Mouse (Mus musculus): Measurements from ENCODE around the gene Kcnv2.

The Kcnv2 gene

DNA sequence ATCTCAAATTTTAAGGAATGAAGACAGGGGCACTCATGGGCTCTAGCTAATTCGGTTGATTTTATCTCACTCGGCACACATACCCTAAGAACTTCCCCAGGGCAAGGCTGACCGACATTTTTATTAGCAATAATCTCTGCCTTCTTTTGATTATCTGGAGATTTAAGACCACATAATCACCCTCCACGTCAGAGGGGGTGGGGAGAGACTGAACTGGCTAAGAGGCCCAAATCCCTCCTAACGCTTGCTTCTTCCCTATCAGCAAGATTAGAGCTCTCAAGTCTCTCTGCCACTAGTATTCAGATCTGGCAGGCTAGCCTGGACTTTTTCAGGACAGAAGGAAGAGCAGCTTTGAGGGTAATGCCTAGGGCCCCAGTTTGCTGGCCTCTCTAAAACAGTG, at the start of gene Kcnv2:
Gene Kcnv2, plus strand, starts transcription at position 308 of the 400 bp plus-strand sequence.
- DNase-seq (ENCODE audit: low spot score in 2 of 2) = no peak

DNA sequence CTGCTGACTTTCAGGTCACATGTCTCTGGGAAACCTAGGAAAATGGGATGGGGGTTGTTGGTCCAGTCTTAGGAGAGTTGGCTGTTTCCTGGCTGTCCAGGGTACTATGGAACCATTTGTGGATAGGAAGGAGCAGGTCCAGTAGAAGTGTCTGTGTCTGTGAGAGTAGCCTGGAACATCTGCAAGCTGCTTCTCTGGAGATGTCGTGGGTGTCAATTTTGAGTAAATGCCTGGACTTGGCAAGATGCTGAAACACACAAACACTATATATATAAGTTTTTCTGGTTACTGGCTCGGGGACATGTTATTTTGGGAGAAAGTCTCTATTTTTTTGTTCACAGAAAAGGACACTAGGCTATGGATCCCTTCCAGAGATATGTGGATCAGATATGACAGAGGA, 49.0 kb upstream of the Kcnv2 start:
- no peak for DNase-seq (ENCODE audit: low spot score in 2 of 2)

DNA sequence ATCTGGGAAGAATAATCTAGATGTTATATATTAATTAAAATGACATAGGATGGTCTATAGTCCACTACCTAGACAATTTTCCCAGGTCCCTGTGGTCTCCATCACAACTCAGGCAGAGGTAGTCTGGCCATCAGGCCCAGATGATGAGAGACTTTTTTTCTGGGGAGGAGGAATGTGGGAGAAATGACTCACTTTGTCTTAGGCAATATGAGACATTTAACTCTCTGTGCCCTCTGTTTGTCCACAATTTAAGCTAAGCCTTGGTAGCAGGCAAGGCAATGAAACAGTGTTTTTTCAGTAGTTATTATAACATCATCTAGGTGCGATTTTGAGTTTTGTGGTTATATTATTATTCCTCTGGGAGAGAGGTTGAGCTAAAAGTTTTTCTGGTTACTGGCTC, 48.0 kb upstream of the Kcnv2 start:
- DNase-seq (ENCODE audit: low spot score in 2 of 2) = no peak

- DNase-seq (ENCODE audit: low spot score in 2 of 2) = no peak
Measured at GRCm38 (mm10) chr19:27279174-27279573, 43.2 kb upstream of the Kcnv2 start.

DNA sequence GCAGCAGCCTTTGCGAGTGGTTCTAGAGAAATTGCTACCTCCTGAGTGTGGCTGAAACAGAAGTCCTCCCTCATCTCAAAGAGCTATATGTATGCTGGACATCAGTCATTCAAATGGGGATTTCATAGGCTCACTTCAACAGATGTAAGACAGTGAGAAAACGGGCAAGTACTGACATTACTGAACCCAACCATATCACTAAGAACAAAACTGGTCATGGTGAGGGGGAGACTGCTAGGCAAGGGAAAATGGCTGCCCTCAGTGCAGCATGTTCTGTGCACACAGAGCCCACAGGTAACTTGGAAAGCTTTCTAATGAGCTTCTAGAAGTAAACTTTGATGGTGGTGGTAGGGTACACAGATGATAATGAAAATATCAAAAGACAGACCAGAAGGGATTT, 12.3 kb upstream of the Kcnv2 start:
- DNase-seq (ENCODE audit: low spot score in 2 of 2) = no peak

GRCm38 (mm10) chr19:27311311-27311710, 11.1 kb upstream of the Kcnv2 start:
- DNase-seq (ENCODE audit: low spot score in 2 of 2) = no peak

GRCm38 (mm10) chr19:27312266-27313079, 9.9 kb upstream of the Kcnv2 start:
- DNase-seq (ENCODE audit: low spot score in 2 of 2) = no peak

- DNase-seq (ENCODE audit: low spot score in 2 of 2) = no peak
Measured at GRCm38 (mm10) chr19:27313080-27313413, 9.3 kb upstream of the Kcnv2 start.

DNA sequence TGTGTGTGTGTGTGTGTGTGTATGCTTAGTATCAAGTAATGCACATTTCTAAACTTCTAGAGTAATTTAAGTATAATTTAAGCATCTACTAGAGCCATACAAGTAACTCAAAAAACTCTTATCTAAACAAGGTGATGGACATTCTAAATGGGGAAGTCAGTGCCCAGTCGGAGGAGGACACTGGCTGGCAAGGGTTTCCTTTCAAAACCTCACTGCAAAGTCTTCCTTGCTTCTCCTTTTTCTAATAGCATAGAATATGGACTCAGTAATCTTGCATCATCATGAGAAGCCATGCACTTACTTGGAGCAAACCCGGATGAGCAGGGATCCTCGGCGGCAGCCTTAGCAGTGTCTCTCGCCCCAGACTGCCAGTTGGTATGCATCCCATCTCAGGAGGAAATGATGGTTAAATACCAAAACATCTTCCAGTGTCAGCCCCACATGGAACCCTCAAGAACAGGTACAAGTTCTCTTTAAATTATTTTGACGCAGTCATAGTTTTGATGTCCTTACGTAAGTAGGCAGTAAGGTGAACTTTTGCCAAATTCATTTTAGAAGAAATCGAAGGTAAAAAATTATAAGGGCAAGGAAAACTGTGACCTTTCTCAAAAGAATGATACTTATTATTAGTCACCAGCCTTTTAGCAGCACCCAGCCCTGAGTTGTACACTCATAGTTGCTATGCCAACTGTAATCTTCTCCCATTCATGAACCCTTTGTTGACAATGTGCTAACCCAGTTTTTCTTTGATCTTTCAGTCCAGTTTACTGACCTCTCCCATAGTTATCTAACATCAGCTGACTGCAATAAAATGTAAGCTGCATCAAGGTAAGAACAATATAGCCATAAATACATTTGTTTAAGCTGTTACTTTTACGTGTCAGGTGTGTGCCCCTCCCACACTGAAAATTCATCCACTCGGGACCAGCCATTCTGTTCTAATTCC, 5.8 kb upstream of the Kcnv2 start:
- DNase-seq (ENCODE audit: low spot score in 2 of 2) = no peak

- no peak for DNase-seq (ENCODE audit: low spot score in 2 of 2)
Measured at GRCm38 (mm10) chr19:27317337-27317736, 5.1 kb upstream of the Kcnv2 start.

DNA sequence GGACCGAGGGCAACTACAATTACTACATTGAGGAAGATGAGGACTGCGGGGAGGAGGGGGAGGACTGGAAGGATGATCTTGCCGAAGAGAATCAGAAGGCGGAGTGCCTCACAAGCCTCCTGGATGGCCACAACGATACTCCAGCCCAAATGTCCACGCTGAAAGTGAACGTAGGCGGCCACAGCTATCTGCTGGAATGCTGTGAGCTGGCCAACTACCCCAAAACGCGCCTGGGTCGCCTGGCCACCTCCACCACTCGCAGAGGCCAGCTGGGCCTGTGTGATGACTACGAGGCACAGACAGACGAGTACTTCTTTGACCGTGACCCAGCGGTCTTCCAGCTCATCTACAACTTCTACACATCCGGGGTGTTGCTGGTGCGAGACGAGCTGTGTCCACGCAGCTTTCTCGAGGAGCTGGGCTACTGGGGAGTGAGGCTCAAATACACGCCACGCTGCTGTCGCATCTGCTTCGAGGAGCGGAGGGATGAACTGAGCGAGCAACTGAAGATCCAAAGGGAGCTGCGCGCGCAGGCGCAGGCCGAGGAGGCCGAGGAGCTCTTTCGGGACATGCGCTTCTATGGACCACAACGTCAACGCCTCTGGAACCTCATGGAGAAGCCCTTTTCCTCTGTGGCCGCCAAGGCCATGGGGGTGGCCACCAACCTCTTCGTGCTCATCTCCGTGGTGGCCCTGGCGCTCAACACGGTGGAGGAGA, 681 bp downstream of the Kcnv2 start:
- no peak for DNase-seq (ENCODE audit: low spot score in 2 of 2)

DNA sequence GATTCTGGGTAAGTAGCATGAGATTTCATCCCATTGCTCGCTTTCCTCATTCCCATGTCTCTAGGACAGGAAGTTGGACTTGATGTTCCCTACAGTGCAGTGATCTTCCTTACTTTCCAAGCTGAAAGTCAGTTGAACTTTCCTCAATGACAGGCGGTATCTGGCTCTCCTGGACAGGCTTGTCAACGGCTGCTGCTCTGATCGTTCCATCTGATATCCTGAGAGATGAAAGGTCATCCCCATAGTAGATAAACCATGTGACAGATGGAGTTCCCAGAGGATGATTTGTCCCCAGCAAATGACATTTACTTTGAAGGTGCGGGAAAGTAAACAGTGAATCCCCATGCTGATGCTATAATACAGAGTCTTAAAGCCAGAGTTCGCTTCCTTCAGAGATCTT, 3.2 kb downstream of the Kcnv2 start:
- DNase-seq (ENCODE audit: low spot score in 2 of 2) = no peak

- DNase-seq (ENCODE audit: low spot score in 2 of 2) = no peak
Measured at GRCm38 (mm10) chr19:27327569-27327968, 5.2 kb downstream of the Kcnv2 start.

GRCm38 (mm10) chr19:27328166-27328565, 5.8 kb downstream of the Kcnv2 start:
- no peak for DNase-seq (ENCODE audit: low spot score in 2 of 2)

- DNase-seq (ENCODE audit: low spot score in 2 of 2) = no peak
Measured at GRCm38 (mm10) chr19:27328644-27329043, 6.3 kb downstream of the Kcnv2 start.

- no peak for DNase-seq (ENCODE audit: low spot score in 2 of 2)
Measured at GRCm38 (mm10) chr19:27332207-27332794, 9.9 kb downstream of the Kcnv2 start.

- DNase-seq (ENCODE audit: low spot score in 2 of 2) = no peak
Measured at GRCm38 (mm10) chr19:27336126-27336917, 13.9 kb downstream of the Kcnv2 start.

DNA sequence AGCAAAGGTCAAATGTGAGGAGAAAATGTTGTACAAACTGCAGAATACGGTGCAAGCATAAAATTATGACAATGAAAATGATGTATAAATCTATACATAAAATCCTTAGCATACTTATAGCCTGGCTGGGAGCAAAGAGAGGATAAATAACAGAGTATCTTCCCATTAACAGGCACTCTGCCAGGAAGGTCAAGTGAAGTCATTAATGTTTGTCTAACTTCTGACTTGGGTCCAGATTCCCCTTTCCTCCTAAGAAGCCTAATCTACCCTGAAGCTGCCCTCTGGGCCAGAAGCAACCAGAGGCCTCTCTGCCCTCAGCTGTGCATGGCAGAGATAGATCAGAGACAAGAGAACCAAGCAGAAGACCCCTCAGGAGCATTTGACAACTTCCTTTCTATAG, 24.1 kb downstream of the Kcnv2 start:
- no peak for DNase-seq (ENCODE audit: low spot score in 2 of 2)

- DNase-seq (ENCODE audit: low spot score in 2 of 2) = no peak
Measured at GRCm38 (mm10) chr19:27351700-27352099, 29.3 kb downstream of the Kcnv2 start.

DNA sequence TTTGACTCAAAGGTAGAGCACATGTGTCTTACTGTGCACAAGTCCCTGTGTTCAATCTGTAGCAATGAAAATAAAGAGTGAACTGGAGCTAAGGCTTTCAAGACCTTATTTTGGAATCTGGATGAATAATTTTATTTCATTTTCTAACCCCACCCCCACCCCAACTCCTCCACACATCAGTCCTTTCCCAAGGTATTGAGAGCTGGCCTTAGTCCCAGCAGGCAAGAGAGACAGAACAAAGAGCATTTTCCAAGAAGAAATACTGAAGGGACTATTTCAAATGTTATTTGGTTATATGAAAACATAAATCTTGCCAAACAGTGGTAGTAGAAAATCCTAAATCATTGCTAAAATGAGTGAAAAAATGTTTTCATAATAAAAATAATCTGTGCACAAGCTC, 38.0 kb downstream of the Kcnv2 start:
- DNase-seq (ENCODE audit: low spot score in 2 of 2) = no peak

GRCm38 (mm10) chr19:27363891-27364290, 41.5 kb downstream of the Kcnv2 start:
- no peak for DNase-seq (ENCODE audit: low spot score in 2 of 2)
